Mouse (Mus musculus) midbrain, embryonic 13.5 days (tissue): ENCODE measurements around the gene Hba-a2. TPM values are rescaled to one million over a fixed set of nuclear protein-coding genes. Genes with fewer than 3 reads are reported as not detected.

ENCODE experiments used
- ATAC-seq: fragments of 200-750 bp; cut with Nextera tagmentation; 2 replicates; pipeline ENCODE4 v1.8.0; 2017; ENCODE audit warnings: mild to moderate bottlenecking, moderate TSS enrichment, moderate library complexity
- H3K27ac ChIP-seq: fragments of 300-500 bp; sonication (generic); 2 replicates; pipeline ENCODE4 v1.5.1; 2015; ENCODE audit warnings: inconsistent platforms, mild to moderate bottlenecking, moderate library complexity
- H3K27me3 ChIP-seq: fragments of 300-500 bp; sonication (generic); 2 replicates; pipeline ENCODE4 v1.6.1; 2015; ENCODE audit warnings: mild to moderate bottlenecking, inconsistent platforms
- H3K36me3 ChIP-seq: fragments of 300-500 bp; sonication (generic); 2 replicates; pipeline ENCODE4 v1.6.1; 2015; ENCODE audit warnings: mild to moderate bottlenecking, inconsistent platforms
- H3K4me1 ChIP-seq: fragments of 300-500 bp; sonication (generic); replicated peaks from 2 replicates; pipeline ENCODE4 v1.6.1; 2015; ENCODE audit warnings: inconsistent platforms
- H3K4me2 ChIP-seq: fragments of 300-500 bp; sonication (generic); replicated peaks from 2 replicates; pipeline ENCODE4 v1.6.1; 2015; ENCODE audit warnings: moderate library complexity, mild to moderate bottlenecking, inconsistent platforms
- H3K4me3 ChIP-seq: fragments of 300-500 bp; sonication (generic); replicated peaks from 2 replicates; pipeline ENCODE4 v1.5.1; 2015; ENCODE audit warnings: mild to moderate bottlenecking, inconsistent platforms
- H3K9ac ChIP-seq: fragments of 300-500 bp; sonication (generic); replicated peaks from 2 replicates; pipeline ENCODE4 v1.6.1; 2015; ENCODE audit warnings: mild to moderate bottlenecking, inconsistent platforms
- H3K9me3 ChIP-seq: fragments of 300-500 bp; sonication (generic); 2 replicates; pipeline ENCODE4 v1.6.1; 2016; ENCODE audit warnings: mild to moderate bottlenecking, inconsistent platforms
- WGBS: fragments of 180-500 bp; shearing (Covaris S2); methylation state at CpG from one replicate; pipeline ENCODE4 v1.1.7; 2015; 5-methylcytosine and 5-hydroxymethylcytosine counted together
- polyA plus RNA-seq: library from polyadenylated mRNA; unstranded; fragments of >200 nt; fragmentation: Nextera tagmentation; extraction: Ambion mirVana; gene quantifications from 2 replicates; pipeline ENCODE4 v1.2.1, GENCODE M21; 2015

Gene Hba-a2
- polyA plus RNA-seq, 1 experiment from 2014 or later, result 6,263 TPM

GRCm38 (mm10) chr11:32301506-32301905 is 5.2 kb downstream of the Hba-a2 start:
- WGBS, result 73% methylated on average over 1 of the region's 1 CpGs
- H3K27me3 ChIP-seq, result peaks cover 13% of the 10 kb centered on the region
- H3K27ac ChIP-seq, result no peak overlapping the region

GRCm38 (mm10) chr11:32302824-32303419 is 6.6 kb downstream of the Hba-a2 start:
- ATAC-seq, result no peak
- Histone ChIP-seq H3K27ac (no peak overlapping the region), H3K9ac (no peak overlapping the region), H3K4me1 (no peaks in the 10 kb centered on the region), H3K36me3 (no peaks in the 10 kb centered on the region), H3K4me2 (no peak overlapping the region), H3K27me3 (peaks cover 13% of the 10 kb centered on the region), H3K9me3 (no peaks in the 10 kb centered on the region), H3K4me3 (no peak overlapping the region)
- WGBS, result 61% methylated on average over 2 of the region's 2 CpGs

More at GRCm38 (mm10) chr11:32301506-32301905, 5.2 kb downstream of the Hba-a2 start:
- Histone ChIP-seq H3K4me2 (no peak overlapping the region), H3K4me1 (no peaks in the 10 kb centered on the region), H3K9ac (no peak overlapping the region), H3K4me3 (no peak overlapping the region), H3K36me3 (no peaks in the 10 kb centered on the region), H3K9me3 (no peaks in the 10 kb centered on the region)
- ATAC-seq, result no peak

DNA sequence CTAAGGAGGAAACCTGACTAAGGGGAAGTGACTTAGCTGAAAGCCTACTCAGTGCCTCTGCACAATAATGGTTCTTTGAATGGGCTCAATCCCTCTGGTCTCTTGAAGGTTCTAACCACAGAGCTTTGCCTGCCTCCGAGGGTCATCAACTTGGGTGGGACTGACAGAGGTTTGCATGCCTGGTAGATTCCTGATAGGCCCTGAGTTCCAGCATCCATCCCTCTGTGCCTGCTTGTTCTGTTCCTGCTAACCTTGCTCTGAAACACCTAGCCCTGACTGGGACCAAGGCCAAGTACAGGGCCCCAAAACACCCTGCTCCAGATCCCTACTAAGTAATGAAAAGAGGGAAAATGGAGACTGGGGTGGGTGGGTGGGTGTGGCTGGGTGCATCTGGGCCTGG is 7.2 kb downstream of the Hba-a2 start:
- H3K4me1 ChIP-seq, result no peaks in the 10 kb centered on the region
- no peak overlapping the region for H3K9ac ChIP-seq
- peaks cover 13% of the 10 kb centered on the region for H3K27me3 ChIP-seq
- H3K4me2 ChIP-seq, result no peak overlapping the region
- 87% methylated on average over 1 of the region's 1 CpGs for WGBS
- no peak overlapping the region for H3K4me3 ChIP-seq
- no peak overlapping the region for H3K27ac ChIP-seq
- H3K36me3 ChIP-seq, result no peaks in the 10 kb centered on the region
- no peak for ATAC-seq
- no peaks in the 10 kb centered on the region for H3K9me3 ChIP-seq

DNA sequence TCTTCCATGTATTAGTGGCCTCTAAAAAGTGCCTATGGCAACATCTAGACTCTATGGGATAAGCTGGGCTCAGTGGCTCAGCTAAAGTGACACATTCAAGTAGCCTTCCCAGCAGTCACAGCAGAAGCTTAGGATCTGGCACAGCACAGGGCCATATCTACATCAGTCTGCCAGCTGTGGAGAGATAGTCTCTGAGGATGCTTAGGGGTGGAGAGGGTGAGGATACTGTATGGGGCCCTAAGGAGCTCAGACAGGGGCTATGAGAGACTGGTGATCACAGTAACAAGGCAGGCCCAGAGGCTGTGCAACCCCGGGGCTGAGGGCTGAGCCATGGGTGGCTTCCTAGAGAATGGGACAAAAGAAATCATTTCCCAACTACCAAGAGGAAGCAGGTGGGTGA is 10.7 kb downstream of the Hba-a2 start:
- H3K27me3 ChIP-seq, result no peaks in the 10 kb centered on the region
- H3K27ac ChIP-seq, result no peak overlapping the region
- H3K4me2 ChIP-seq, result no peak overlapping the region
- ATAC-seq, result no peak
- WGBS, result 84% methylated on average over 1 of the region's 1 CpGs
- H3K36me3 ChIP-seq, result no peaks in the 10 kb centered on the region
- no peaks in the 10 kb centered on the region for H3K4me1 ChIP-seq
- no peaks in the 10 kb centered on the region for H3K9me3 ChIP-seq
- H3K9ac ChIP-seq, result no peak overlapping the region
- no peak overlapping the region for H3K4me3 ChIP-seq

- no peak overlapping the region for H3K4me2 ChIP-seq
- H3K9ac ChIP-seq, result no peak overlapping the region
- H3K4me3 ChIP-seq, result no peak overlapping the region
- no peak for ATAC-seq
- H3K36me3 ChIP-seq, result no peaks in the 10 kb centered on the region
- H3K27me3 ChIP-seq, result no peaks in the 10 kb centered on the region
- no peak overlapping the region for H3K27ac ChIP-seq
- H3K9me3 ChIP-seq, result no peaks in the 10 kb centered on the region
- no peaks in the 10 kb centered on the region for H3K4me1 ChIP-seq
- 35% methylated on average over 4 of the region's 4 CpGs for whole genome bisulfite sequencing
Measured at GRCm38 (mm10) chr11:32309446-32309845, 13.2 kb downstream of the Hba-a2 start.

DNA sequence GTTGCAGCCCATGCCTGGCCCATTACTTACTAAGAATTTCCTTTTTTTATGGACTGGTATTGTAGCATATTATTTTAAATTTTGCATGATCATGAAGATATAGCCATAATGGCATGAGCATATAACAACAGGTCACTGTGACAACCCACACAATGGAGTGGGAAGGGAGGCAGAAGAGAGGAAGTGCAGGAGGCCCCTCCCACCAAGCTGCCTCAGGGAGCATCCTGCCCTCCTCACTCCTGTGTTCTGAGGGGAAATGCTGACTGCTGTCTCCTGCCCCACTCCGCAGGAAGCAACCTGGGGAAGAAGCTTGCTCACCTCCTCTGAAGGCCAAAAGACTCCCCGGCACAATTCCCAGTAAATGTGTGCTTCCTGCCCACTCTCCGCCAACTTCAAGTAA is 13.6 kb downstream of the Hba-a2 start:
- no peak overlapping the region for H3K4me2 ChIP-seq
- no peaks in the 10 kb centered on the region for H3K36me3 ChIP-seq
- no peaks in the 10 kb centered on the region for H3K27me3 ChIP-seq
- no peaks in the 10 kb centered on the region for H3K4me1 ChIP-seq
- no peak overlapping the region for H3K4me3 ChIP-seq
- ATAC-seq, result no peak
- WGBS, result 79% methylated on average over 3 of the region's 3 CpGs
- no peaks in the 10 kb centered on the region for H3K9me3 ChIP-seq
- H3K9ac ChIP-seq, result no peak overlapping the region
- H3K27ac ChIP-seq, result no peak overlapping the region

GRCm38 (mm10) chr11:32316009-32316408 is 19.7 kb downstream of the Hba-a2 start:
- WGBS, result 86% methylated on average over 3 of the region's 3 CpGs
- ATAC-seq, result no peak
- no peaks in the 10 kb centered on the region for H3K9me3 ChIP-seq
- H3K27me3 ChIP-seq, result no peaks in the 10 kb centered on the region
- H3K4me1 ChIP-seq, result no peaks in the 10 kb centered on the region
- H3K27ac ChIP-seq, result no peak overlapping the region
- no peak overlapping the region for H3K4me2 ChIP-seq
- H3K36me3 ChIP-seq, result no peaks in the 10 kb centered on the region
- H3K4me3 ChIP-seq, result no peak overlapping the region
- no peak overlapping the region for H3K9ac ChIP-seq

GRCm38 (mm10) chr11:32320507-32321195 is 24.4 kb downstream of the Hba-a2 start:
- H3K4me3 ChIP-seq, result no peak overlapping the region
- H3K4me1 ChIP-seq, result no peaks in the 10 kb centered on the region
- no peak overlapping the region for H3K9ac ChIP-seq
- H3K27me3 ChIP-seq, result no peaks in the 10 kb centered on the region
- no peaks in the 10 kb centered on the region for H3K9me3 ChIP-seq
- H3K27ac ChIP-seq, result no peak overlapping the region
- no peaks in the 10 kb centered on the region for H3K36me3 ChIP-seq
- H3K4me2 ChIP-seq, result no peak overlapping the region
- ATAC-seq, result 0 out of 2 replicates have a peak, but pooled peaks have one; percentile 35
- 70% methylated on average over 11 of the region's 11 CpGs for WGBS

DNA sequence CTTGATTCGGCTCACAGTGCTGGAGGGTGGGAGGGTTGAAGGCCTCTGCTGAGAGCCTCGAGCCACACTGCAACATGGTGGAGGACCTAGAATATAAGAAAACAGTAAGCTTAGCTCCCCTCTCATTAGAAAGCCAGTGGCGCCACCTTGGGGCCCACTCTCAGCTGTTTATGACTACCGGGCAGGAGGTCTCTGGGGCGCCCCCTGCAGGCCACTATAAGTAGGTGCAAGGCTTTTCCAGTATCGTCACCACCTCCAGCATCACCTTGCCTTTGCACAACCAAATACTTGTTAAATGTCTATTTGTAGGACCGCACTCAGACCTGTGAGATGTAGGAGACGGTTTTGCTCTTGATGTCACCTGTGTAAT is 24.9 kb downstream of the Hba-a2 start:
- H3K9me3 ChIP-seq, result no peaks in the 10 kb centered on the region
- H3K27me3 ChIP-seq, result no peaks in the 10 kb centered on the region
- 35% methylated on average over 8 of the region's 8 CpGs for WGBS
- H3K36me3 ChIP-seq, result no peaks in the 10 kb centered on the region
- H3K4me1 ChIP-seq, result no peaks in the 10 kb centered on the region
- 0 out of 2 replicates have a peak, but pooled peaks have one; percentile 18 for ATAC-seq
- no peak overlapping the region for H3K4me3 ChIP-seq
- no peak overlapping the region for H3K4me2 ChIP-seq
- no peak overlapping the region for H3K27ac ChIP-seq
- no peak overlapping the region for H3K9ac ChIP-seq

DNA sequence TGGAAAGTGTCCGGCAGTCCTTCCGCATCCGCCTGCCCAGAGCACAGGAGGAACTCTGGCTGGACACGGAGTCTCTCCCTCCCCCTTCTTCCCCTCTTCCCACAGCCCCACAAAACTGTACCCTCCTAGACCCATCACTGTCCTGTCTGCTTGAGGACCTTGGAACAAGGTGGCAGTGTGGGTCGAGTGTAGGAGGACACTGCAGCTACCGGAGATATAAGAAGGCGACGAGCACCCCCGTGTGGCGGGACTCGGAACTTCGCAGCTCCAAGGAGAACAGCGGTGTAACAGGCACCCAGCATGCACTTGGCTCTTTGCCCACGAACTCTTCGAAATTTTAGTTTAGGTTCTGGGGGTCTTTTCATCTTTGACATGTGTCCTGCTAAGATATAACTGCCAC is 28.3 kb downstream of the Hba-a2 start:
- 12% methylated on average over 15 of the region's 15 CpGs for WGBS
- H3K4me2 ChIP-seq, result no peak overlapping the region; the same call in 1 of the 2 replicates

GRCm38 (mm10) chr11:32331075-32331474 is 34.8 kb downstream of the Hba-a2 start:
- no peaks in the 10 kb centered on the region for H3K27me3 ChIP-seq
- 62% methylated on average over 6 of the region's 6 CpGs for WGBS
- no peak overlapping the region for H3K4me2 ChIP-seq
- H3K4me3 ChIP-seq, result no peak overlapping the region
- H3K9ac ChIP-seq, result no peak overlapping the region
- H3K9me3 ChIP-seq, result no peaks in the 10 kb centered on the region
- no peaks in the 10 kb centered on the region for H3K36me3 ChIP-seq
- ATAC-seq, result no peak
- H3K27ac ChIP-seq, result no peak overlapping the region
- no peaks in the 10 kb centered on the region for H3K4me1 ChIP-seq

More for the DNA sequence above, 28.3 kb downstream of the Hba-a2 start:
- no peaks in the 10 kb centered on the region for H3K9me3 ChIP-seq
- H3K27ac ChIP-seq, result no peak overlapping the region
- no peaks in the 10 kb centered on the region for H3K27me3 ChIP-seq
- peak; percentile 94 for ATAC-seq
- no peak overlapping the region for H3K9ac ChIP-seq
- H3K4me3 ChIP-seq, result no peak overlapping the region
- H3K36me3 ChIP-seq, result no peaks in the 10 kb centered on the region
- no peaks in the 10 kb centered on the region for H3K4me1 ChIP-seq

GRCm38 (mm10) chr11:32331861-32332260 is 35.6 kb downstream of the Hba-a2 start:
- no peak for ATAC-seq
- H3K4me2 ChIP-seq, result no peak overlapping the region
- H3K9ac ChIP-seq, result no peak overlapping the region
- H3K9me3 ChIP-seq, result no peaks in the 10 kb centered on the region
- 69% methylated on average over 5 of the region's 5 CpGs for WGBS
- no peaks in the 10 kb centered on the region for H3K4me1 ChIP-seq
- H3K27me3 ChIP-seq, result no peaks in the 10 kb centered on the region
- no peak overlapping the region for H3K27ac ChIP-seq
- no peak overlapping the region for H3K4me3 ChIP-seq
- H3K36me3 ChIP-seq, result no peaks in the 10 kb centered on the region

GRCm38 (mm10) chr11:32333235-32333634 is 36.9 kb downstream of the Hba-a2 start:
- 88% methylated on average over 2 of the region's 2 CpGs for WGBS
- Histone ChIP-seq H3K27ac (no peak overlapping the region), H3K27me3 (no peaks in the 10 kb centered on the region), H3K4me3 (no peak overlapping the region), H3K9me3 (no peaks in the 10 kb centered on the region), H3K36me3 (no peaks in the 10 kb centered on the region), H3K4me1 (no peaks in the 10 kb centered on the region), H3K9ac (no peak overlapping the region), H3K4me2 (no peak overlapping the region)
- ATAC-seq, result no peak
